25 mouse cellular contexts compared by ENCODE assay signal in the genomic region with DNA sequence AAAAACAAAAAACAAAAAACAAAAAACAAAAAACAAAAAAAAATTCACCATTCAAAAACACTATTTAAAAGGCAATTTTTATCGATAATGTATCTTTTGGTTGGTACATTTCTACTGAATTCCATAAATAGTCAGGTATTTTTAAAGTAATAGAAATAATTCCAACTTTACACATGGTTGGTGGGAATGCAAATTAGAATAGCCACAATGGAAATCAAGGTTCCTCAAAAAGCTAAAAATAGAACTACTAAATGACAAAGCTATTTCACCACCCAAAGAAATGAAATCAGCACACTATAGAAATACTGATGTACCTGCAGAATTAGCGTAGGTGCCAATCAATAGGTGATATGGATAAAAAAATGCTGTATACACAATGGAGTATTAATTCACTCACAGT.
"Had no signal": no experiment of that assay in that cellular context is flagged by ENCODE, and none has a peak within 500 bp of the region (broad histone marks: within the 10 kb centered on the region; RNA-seq: fewer than 3 reads in every experiment).

No protein-coding gene starts in this region.

- H3K4me3 ChIP-seq: gastrocnemius, adult 2 months; heart, embryonic 10.5 days; heart, embryonic 12.5 days; hindbrain, embryonic 10.5 days; hindbrain, embryonic 12.5 days; intestine, embryonic 15.5 days; limb, embryonic 13.5 days; limb, embryonic 15.5 days; liver, embryonic 12.5 days had no signal

- H3K27me3 ChIP-seq: heart, embryonic 12.5 days; limb, embryonic 15.5 days had no signal

- H3K9me3 ChIP-seq: heart, embryonic 10.5 days; heart, embryonic 12.5 days; hindbrain, embryonic 10.5 days; hindbrain, embryonic 12.5 days; intestine, embryonic 15.5 days; limb, embryonic 13.5 days; limb, embryonic 15.5 days; liver, embryonic 12.5 days had no signal

- DNase-seq: gastrocnemius, adult 2 months; gastrocnemius, postnatal 10 days; gastrocnemius, postnatal 25 days; heart, adult 18-20 months; heart, postnatal 10 days; heart, postnatal 4 days; kidney, adult 18-20 months; kidney, adult 8-10 months; kidney, postnatal 14 days; kidney, postnatal 36 days; layer of hippocampus, adult 9-11 months; layer of hippocampus, postnatal 36 days; left cerebral cortex, postnatal 4 days had no signal

- H3K9ac ChIP-seq: heart, embryonic 12.5 days; hindbrain, embryonic 12.5 days; hindbrain, embryonic 14.5 days; intestine, embryonic 15.5 days; limb, embryonic 13.5 days; limb, embryonic 15.5 days; liver, embryonic 12.5 days had no signal

- H3K4me2 ChIP-seq: heart, embryonic 12.5 days; hindbrain, embryonic 12.5 days; hindbrain, embryonic 14.5 days; intestine, embryonic 15.5 days; limb, embryonic 13.5 days; limb, embryonic 15.5 days had no signal

- H3K36me3 ChIP-seq: heart, embryonic 10.5 days; heart, embryonic 12.5 days; hindbrain, embryonic 10.5 days; hindbrain, embryonic 12.5 days; intestine, embryonic 15.5 days; limb, embryonic 13.5 days; limb, embryonic 15.5 days; liver, embryonic 12.5 days had no signal

- ATAC-seq: hindbrain, embryonic 16.5 days; inflammation-experienced regulatory T-cells, adult 6 months; intestine, embryonic 15.5 days; intestine, postnatal 0 days; liver, embryonic 12.5 days had no signal

- H3K27ac ChIP-seq: gastrocnemius, adult 2 months; heart, embryonic 10.5 days; hindbrain, embryonic 10.5 days; hindbrain, embryonic 12.5 days; hindbrain, embryonic 14.5 days; intestine, embryonic 15.5 days; limb, embryonic 13.5 days; limb, embryonic 15.5 days had no signal
